Mouse (Mus musculus) small intestine, adult 2 months (tissue): ENCODE measurements around the gene 2010111I01Rik.

ENCODE experiments used
- CTCF ChIP-seq: fragments of 200-500 bp; IDR thresholded peaks from 2 replicates; pipeline ENCODE4 v1.5.1; 2012; ENCODE audit warnings: low read depth, mild to moderate bottlenecking, control low read depth, inconsistent platforms, low read length, moderate library complexity, mixed read lengths; ENCODE audit not compliant: insufficient replicate concordance, insufficient read length; ENCODE audit errors: extremely low read depth
- POLR2A ChIP-seq: fragments of 200-500 bp; IDR thresholded peaks from 2 replicates; pipeline ENCODE4 v1.6.1; 2012; ENCODE audit warnings: low read depth, mild to moderate bottlenecking, control low read depth, inconsistent platforms, low read length, moderate library complexity

- TF ChIP-seq POLR2A (no peak), CTCF (no peak)
Measured at GRCm38 (mm10) chr13:63205750-63206149, 241.1 kb downstream of the 2010111I01Rik start.
